Mouse (Mus musculus) cortical plate, adult 2 months (tissue): ENCODE results near the gene Nub1. TPM values are rescaled to one million over a fixed set of nuclear protein-coding genes. Genes with fewer than 3 reads are reported as not detected.

Source experiments
- H3K27ac ChIP-seq: fragments of 200-500 bp; 2 replicates; pipeline ENCODE4 v1.5.1; 2012; ENCODE audit warnings: low read length, control low read depth, inconsistent platforms; ENCODE audit not compliant: insufficient read depth
- H3K4me1 ChIP-seq: fragments of 200-500 bp; 2 replicates; pipeline ENCODE4 v1.6.1; 2011; ENCODE audit warnings: low read length; ENCODE audit not compliant: control insufficient read depth, insufficient read depth
- H3K4me3 ChIP-seq: fragments of 200-500 bp; 2 replicates; pipeline ENCODE4 v1.5.1; 2011; ENCODE audit warnings: mild to moderate bottlenecking, low read length, control low read depth; ENCODE audit not compliant: insufficient read depth
- CTCF ChIP-seq: fragments of 200-500 bp; IDR thresholded peaks from 2 replicates; pipeline ENCODE4 v1.5.1; 2011; ENCODE audit warnings: mild to moderate bottlenecking, control low read depth, low read length; ENCODE audit not compliant: insufficient read depth; ENCODE audit errors: extremely low read depth
- POLR2A ChIP-seq: fragments of 200-500 bp; IDR thresholded peaks from 2 replicates; pipeline ENCODE4 v1.6.1; 2011; ENCODE audit warnings: mild to moderate bottlenecking, low read length, control low read depth; ENCODE audit not compliant: insufficient read depth; ENCODE audit errors: extremely low read depth
- polyA plus RNA-seq: library from polyadenylated mRNA; depleted of rRNA; stranded (reverse); fragments of >200 nt; gene quantifications from 2 replicates; pipeline ENCODE4 v1.2.3, GENCODE M21; 2012; rRNA removed

Gene Nub1
- polyA plus RNA-seq, 1 experiment = 81.2 TPM

DNA sequence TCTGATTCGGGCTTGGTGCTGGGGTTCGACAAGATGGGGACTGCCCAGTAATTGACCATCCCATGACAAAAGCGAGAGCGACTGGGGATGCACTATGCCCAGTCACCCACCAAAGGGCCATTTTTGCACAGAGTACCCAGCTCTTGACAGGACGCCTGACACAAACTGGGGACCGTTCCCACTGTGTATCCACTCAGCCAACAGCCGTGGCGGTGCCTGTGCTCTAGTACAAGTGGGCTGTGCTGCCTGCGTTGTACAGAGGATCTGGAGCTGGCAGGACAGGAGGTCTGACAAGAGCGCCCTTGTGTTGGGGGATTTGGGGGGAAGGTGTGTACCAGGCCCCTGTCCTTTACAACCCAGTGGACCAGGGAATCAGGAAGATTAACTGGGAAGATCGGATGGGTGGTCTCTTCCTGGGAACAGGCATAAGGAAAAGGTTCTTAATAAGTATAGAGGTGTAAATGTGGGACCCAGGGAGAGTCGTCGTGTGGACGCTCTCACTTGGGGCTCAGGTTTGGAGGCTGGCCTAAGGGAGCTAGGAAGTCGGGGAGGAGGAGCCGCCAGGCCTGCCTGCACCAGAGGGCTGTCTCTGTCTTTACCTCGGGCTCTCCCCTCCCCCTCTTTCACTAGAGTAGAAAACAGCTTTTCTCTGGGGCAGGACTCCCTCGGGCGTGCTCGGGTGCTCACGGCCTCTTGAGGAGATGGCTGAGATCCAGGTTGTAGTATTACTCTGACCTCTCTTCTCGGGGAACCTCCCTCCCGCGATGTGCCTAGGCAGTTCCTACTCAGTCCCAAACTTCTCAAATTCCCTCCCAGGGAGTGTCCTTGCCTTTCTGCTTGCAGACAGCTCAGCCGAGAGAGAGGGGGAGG is 66.2 kb downstream of the Nub1 start:
- peak overlapping the region; percentile 33 for H3K4me3 ChIP-seq
- TF ChIP-seq CTCF = no peak
- no peak for TF ChIP-seq POLR2A
- H3K27ac ChIP-seq = peak overlapping the region; percentile 9; the same call in 1 of the 2 replicates
- peaks cover 2% of the 10 kb centered on the region; the same call in 1 of the 2 replicates for H3K4me1 ChIP-seq

DNA sequence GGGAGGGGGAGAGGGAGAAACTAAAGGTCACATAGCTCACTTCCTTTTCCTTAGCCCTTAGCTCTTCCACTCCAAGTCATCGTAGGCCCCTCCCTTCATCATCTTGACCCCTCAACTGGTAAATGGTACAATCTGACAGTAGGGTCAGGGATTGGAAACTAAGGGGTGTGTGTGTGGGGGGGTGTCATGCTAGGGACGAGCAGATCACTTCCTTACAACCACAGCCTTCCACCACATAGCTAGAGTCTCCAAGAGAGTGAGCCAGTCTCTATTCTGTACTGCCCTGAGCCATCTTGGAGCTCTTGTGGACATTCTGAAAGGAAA is 66.8 kb downstream of the Nub1 start:
- Histone ChIP-seq H3K27ac (no peak overlapping the region), H3K4me3 (0 out of 2 replicates have a peak overlapping the region, but pooled peaks have one; percentile 33), H3K4me1 (peaks cover 2% of the 10 kb centered on the region; the same call in 1 of the 2 replicates)
- TF ChIP-seq CTCF (no peak), POLR2A (no peak)

DNA sequence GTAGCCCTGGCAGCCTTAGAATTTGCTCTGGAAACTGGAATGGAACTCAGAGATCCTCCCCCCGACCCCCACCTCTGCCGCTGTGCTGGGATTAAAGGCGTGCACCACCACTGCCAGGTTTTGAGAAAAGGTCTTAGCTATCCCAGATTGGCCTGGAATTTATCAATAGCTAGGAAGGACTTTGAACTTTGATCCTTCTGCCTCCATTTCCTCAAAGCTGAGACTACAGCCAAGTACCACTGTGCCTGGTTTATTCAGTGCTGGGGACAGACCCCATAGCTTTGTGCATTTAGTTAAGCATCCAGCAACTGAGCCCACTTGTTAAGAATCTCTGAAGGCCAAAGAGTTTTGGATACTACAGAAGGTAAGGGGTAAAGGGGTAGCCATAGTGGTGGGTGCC is 71.6 kb downstream of the Nub1 start:
- Histone ChIP-seq H3K4me1 (no peaks in the 10 kb centered on the region), H3K4me3 (no peak overlapping the region), H3K27ac (no peak overlapping the region)
- no peak for TF ChIP-seq POLR2A
- TF ChIP-seq CTCF = no peak

DNA sequence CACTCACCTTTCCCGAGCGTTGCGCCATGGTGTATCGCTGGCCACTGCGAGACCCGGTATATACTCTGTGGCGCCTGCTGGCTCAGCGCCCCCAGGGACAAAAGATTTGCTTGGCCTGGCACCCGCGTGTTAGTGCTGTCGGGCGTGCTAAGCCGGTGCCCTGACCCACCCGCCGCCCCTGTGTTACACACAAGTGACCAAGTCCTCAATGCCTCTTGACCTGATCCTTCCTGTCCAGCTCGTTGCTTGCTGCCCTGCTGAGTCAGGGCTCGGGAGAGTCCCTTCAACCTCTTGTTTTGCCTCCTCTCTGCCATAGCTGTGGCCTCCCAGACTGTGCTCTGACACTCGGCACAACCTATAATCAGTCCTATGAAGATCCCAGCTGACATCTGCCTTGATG is 72.5 kb downstream of the Nub1 start, which contains the start of gene Crygn:
Crygn (minus strand) TSS at position 193 of the 400 bp plus-strand sequence.
- Histone ChIP-seq H3K4me3 (no peak within 1 kb of the TSS), H3K4me1 (no peaks in the 10 kb centered on the region), H3K27ac (no peak within 1 kb of the TSS)
- TF ChIP-seq POLR2A (no peak), CTCF (no peak)

Other genes starting within 250 kb of the Nub1 start
- gene Fastk, start 240.2 kb upstream of the Nub1 start, polyA plus RNA-seq = 237 and 255 TPM in 2 replicates
- 48.7 and 49.0 TPM in 2 replicates for gene Tmub1, start 237.7 kb upstream of the Nub1 start, polyA plus RNA-seq
- 438 and 458 TPM in 2 replicates for gene Agap3, start 233.4 kb upstream of the Nub1 start, polyA plus RNA-seq
- 0.04 and 0.06 TPM in 2 replicates for gene Gbx1, start 158.3 kb upstream of the Nub1 start, polyA plus RNA-seq
- 0.40 and 0.42 TPM in 2 replicates for gene Asb10, start 144.6 kb upstream of the Nub1 start, polyA plus RNA-seq
- 0.04 and 0.11 TPM in 2 replicates for gene 4931409K22Rik, start 128.7 kb upstream of the Nub1 start, polyA plus RNA-seq
- gene Abcf2, start 108.1 kb upstream of the Nub1 start, polyA plus RNA-seq = 83.6 and 87.1 TPM in 2 replicates
- 55.1 and 62.2 TPM in 2 replicates for gene Chpf2, start 98.8 kb upstream of the Nub1 start, polyA plus RNA-seq
- 97.8 and 97.9 TPM in 2 replicates for gene Smarcd3, start 61.1 kb upstream of the Nub1 start, polyA plus RNA-seq
- 0.55 and 1.1 TPM in 2 replicates for gene Wdr86, start 45.2 kb downstream of the Nub1 start, polyA plus RNA-seq
- gene Crygn, start 72.5 kb downstream of the Nub1 start, polyA plus RNA-seq = 0.92 and 1.5 TPM in 2 replicates
- 103 and 104 TPM in 2 replicates for gene Rheb, start 157.1 kb downstream of the Nub1 start, polyA plus RNA-seq